Mouse (Mus musculus): ENCODE data around the gene Mrpl12.
A peak's percentile ranks its signal among the peaks of the same experiment; 100 is the strongest.

DNA sequence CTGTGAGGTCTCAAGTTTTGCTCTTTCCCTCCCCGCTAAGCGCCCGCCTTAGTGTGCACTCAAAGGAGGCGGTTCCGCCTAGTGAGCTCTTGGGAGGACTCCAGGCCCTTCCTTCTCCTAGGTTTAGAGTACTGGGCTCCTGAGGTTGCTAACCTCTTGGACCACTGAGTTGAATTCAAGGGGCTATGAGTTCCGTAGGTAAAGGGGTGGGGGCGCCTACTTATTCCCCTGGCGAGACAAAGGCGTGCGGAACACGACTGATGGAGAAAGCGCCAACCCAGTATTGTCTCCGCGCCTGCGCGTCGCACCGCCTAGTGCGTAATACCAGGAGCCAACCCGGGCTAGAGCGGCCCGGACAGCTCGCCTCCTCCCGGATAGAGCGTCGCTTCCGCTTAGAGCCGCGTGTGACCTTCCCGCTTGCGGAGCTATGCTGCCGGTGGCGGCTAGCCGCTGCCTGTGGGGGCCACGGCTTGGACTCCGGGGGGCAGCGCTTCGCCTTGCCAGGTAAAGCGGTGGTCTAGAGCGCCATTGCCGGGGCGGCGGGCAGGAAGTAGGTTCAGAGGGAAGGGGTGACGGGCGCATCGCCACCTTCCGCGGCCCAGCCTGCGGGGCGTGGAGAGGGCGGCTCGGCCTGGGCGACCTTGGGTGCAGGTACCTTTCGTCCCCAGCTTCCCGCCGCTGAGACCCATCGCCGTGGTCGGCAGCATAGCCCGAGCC, at the start of gene Mrpl12:
- TF ChIP-seq CTCF (IDR thresholded peaks at IDR 0.05; ENCODE audit: borderline replicate concordance, extremely low read depth, insufficient read depth, insufficient read length) (no peak), POLR2A (IDR thresholded peaks at IDR 0.05; ENCODE audit: borderline replicate concordance, extremely low read depth, insufficient read depth, insufficient read length, poor library complexity, severe bottlenecking) (peak; percentile 83; the same call in 1 of the 2 replicates)
